Mouse (Mus musculus): ENCODE data around the gene Tlr3. TPM values are rescaled to one million over a fixed set of nuclear protein-coding genes. Genes with fewer than 3 reads are reported as not detected.
A peak's percentile ranks its signal among the peaks of the same experiment; 100 is the strongest.

Tlr3 gene
- polyA plus RNA-seq, 1 experiment from 2014 or later = 0.93 TPM

- Histone ChIP-seq H3K4me1 (replicated peaks; ENCODE audit: control insufficient read depth, insufficient read depth, low read length) (no peaks in the 10 kb centered on the region), H3K9me3 (ENCODE audit: control insufficient read depth) (no peaks in the 10 kb centered on the region), H3K27ac (ENCODE audit: low read depth, low read length) (no peak overlapping the region), H3K4me3 (ENCODE audit: low read depth, low read length) (no peak overlapping the region), H3K9ac (ENCODE audit: low read depth, low read length) (no peak overlapping the region), H3K4me2 (replicated peaks; ENCODE audit: low read depth) (0 out of 2 replicates have a peak overlapping the region, but pooled peaks have one; percentile 17), H3K36me3 (ENCODE audit: control insufficient read depth, insufficient read depth) (no peaks in the 10 kb centered on the region), H3K27me3 (replicated peaks; ENCODE audit: control insufficient read depth, insufficient read depth, low read length) (no peaks in the 10 kb centered on the region)
- TF ChIP-seq CTCF (IDR thresholded peaks at IDR 0.05; ENCODE audit: low read depth) = peak; percentile 87
- no peak for ATAC-seq
- WGBS = under 1% methylated on average over 5 of the region's 5 CpGs
Measured at GRCm38 (mm10) chr8:45438899-45439535, 28.1 kb upstream of the Tlr3 start.

- H3K4me1 ChIP-seq (replicated peaks; ENCODE audit: control insufficient read depth, insufficient read depth, low read length) = no peaks in the 10 kb centered on the region
- no peak for TF ChIP-seq CTCF (IDR thresholded peaks at IDR 0.05; ENCODE audit: low read depth)
- ATAC-seq = no peak
- no peaks in the 10 kb centered on the region for H3K36me3 ChIP-seq (ENCODE audit: control insufficient read depth, insufficient read depth)
- H3K27me3 ChIP-seq (replicated peaks; ENCODE audit: control insufficient read depth, insufficient read depth, low read length) = no peaks in the 10 kb centered on the region
- H3K4me3 ChIP-seq (ENCODE audit: low read depth, low read length) = no peak overlapping the region
- no peaks in the 10 kb centered on the region for H3K9me3 ChIP-seq (ENCODE audit: control insufficient read depth)
- no peak overlapping the region for H3K27ac ChIP-seq (ENCODE audit: low read depth, low read length)
- WGBS = 87% methylated on average over 7 of the region's 7 CpGs
- H3K4me2 ChIP-seq (replicated peaks; ENCODE audit: low read depth) = no peak overlapping the region
- H3K9ac ChIP-seq (ENCODE audit: low read depth, low read length) = no peak overlapping the region
Measured at GRCm38 (mm10) chr8:45420151-45420550, 9.3 kb upstream of the Tlr3 start.

GRCm38 (mm10) chr8:45414965-45415364, 4.1 kb upstream of the Tlr3 start:
- TF ChIP-seq CTCF (IDR thresholded peaks at IDR 0.05; ENCODE audit: low read depth) = no peak
- Histone ChIP-seq H3K27ac (ENCODE audit: low read depth, low read length) (no peak overlapping the region), H3K4me3 (ENCODE audit: low read depth, low read length) (no peak overlapping the region), H3K4me1 (replicated peaks; ENCODE audit: control insufficient read depth, insufficient read depth, low read length) (no peaks in the 10 kb centered on the region), H3K27me3 (replicated peaks; ENCODE audit: control insufficient read depth, insufficient read depth, low read length) (no peaks in the 10 kb centered on the region), H3K9me3 (ENCODE audit: control insufficient read depth) (no peaks in the 10 kb centered on the region), H3K4me2 (replicated peaks; ENCODE audit: low read depth) (no peak overlapping the region), H3K9ac (ENCODE audit: low read depth, low read length) (no peak overlapping the region), H3K36me3 (ENCODE audit: control insufficient read depth, insufficient read depth) (no peaks in the 10 kb centered on the region)
- no peak for ATAC-seq
- WGBS = 76% methylated on average over 7 of the region's 7 CpGs

DNA sequence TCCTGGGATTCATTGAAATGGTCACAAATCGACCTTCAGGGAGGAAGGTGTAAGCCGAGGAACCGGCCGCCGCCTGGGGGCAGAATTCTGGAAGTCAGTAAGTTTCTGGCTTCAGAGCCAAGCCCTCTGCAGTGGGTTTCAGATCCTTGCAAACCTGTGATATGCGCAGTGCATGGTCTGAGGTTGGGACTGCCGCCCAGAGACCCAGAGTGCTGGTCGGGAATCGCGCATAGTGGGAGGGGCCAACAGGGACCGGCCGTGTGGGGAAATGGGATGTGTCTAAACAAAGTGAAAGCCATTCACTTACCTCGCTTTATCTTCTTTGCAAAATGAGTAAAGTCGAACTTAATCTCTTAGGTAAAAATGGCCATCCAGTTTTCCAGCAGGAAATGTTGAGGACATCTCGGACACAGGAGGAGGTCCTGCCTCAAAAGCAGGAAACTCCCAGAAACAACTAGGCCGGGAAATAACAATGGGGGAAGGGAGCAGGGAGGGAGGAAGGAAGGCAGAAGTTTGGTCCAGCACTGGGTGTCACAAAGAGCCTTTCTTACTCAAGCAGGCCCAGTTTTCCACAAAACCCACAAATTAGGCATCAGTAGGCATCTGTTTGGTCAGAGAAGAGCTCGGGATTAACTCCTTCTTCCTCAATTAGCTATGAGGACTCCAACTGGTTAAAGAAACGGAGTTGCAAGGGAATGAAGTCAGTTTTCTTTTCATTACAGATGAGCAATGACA, 567 bp downstream of the Tlr3 start:
- H3K9me3 ChIP-seq (ENCODE audit: control insufficient read depth) = no peaks in the 10 kb centered on the region
- 5% methylated on average over 18 of the region's 18 CpGs for WGBS

DNA sequence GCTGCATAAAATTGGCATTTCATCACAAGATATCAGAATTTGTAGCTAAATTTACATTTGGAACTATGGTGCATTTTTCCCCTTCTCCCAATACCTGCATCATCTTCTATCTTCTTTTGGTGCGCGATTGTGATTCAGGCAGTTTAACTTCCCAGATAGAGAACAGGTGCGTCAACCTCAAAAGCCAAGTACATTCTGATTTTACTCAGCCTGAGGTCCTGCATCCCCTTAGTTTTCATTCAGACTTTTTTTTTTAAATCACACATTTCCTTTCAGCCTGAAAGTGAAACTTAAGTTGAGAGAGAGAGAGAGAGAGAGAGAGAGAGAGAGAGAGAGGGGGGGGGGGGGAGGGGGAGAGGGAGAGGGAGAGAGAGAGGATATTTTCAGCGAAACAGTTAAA, 1.2 kb downstream of the Tlr3 start:
- no peak overlapping the region; the same call in 1 of the 2 replicates for H3K9ac ChIP-seq (ENCODE audit: low read depth, low read length)
- peak overlapping the region; percentile 67 for H3K4me2 ChIP-seq (replicated peaks; ENCODE audit: low read depth)
- no peaks in the 10 kb centered on the region for H3K9me3 ChIP-seq (ENCODE audit: control insufficient read depth)
- 52% methylated on average over 4 of the region's 4 CpGs for WGBS
- TF ChIP-seq CTCF (IDR thresholded peaks at IDR 0.05; ENCODE audit: low read depth) = no peak
- no peak overlapping the region for H3K27ac ChIP-seq (ENCODE audit: low read depth, low read length)
- no peaks in the 10 kb centered on the region for H3K4me1 ChIP-seq (replicated peaks; ENCODE audit: control insufficient read depth, insufficient read depth, low read length)
- no peaks in the 10 kb centered on the region for H3K36me3 ChIP-seq (ENCODE audit: control insufficient read depth, insufficient read depth)
- H3K4me3 ChIP-seq (ENCODE audit: low read depth, low read length) = peak overlapping the region; percentile 52
- H3K27me3 ChIP-seq (replicated peaks; ENCODE audit: control insufficient read depth, insufficient read depth, low read length) = no peaks in the 10 kb centered on the region
- peak; percentile 12; the same call in 1 of the 2 replicates for ATAC-seq

More for the DNA sequence above, 567 bp downstream of the Tlr3 start:
- no peaks in the 10 kb centered on the region for H3K27me3 ChIP-seq (replicated peaks; ENCODE audit: control insufficient read depth, insufficient read depth, low read length)
- H3K4me3 ChIP-seq (ENCODE audit: low read depth, low read length) = peak overlapping the region; percentile 52
- peak overlapping the region; percentile 35; the same call in 1 of the 2 replicates for H3K9ac ChIP-seq (ENCODE audit: low read depth, low read length)
- peak; percentile 71 for ATAC-seq
- H3K27ac ChIP-seq (ENCODE audit: low read depth, low read length) = peak overlapping the region; percentile 76
- peak; percentile 62 for TF ChIP-seq CTCF (IDR thresholded peaks at IDR 0.05; ENCODE audit: low read depth)
- H3K4me2 ChIP-seq (replicated peaks; ENCODE audit: low read depth) = peak overlapping the region; percentile 67
- H3K36me3 ChIP-seq (ENCODE audit: control insufficient read depth, insufficient read depth) = no peaks in the 10 kb centered on the region
- no peaks in the 10 kb centered on the region for H3K4me1 ChIP-seq (replicated peaks; ENCODE audit: control insufficient read depth, insufficient read depth, low read length)

- Histone ChIP-seq H3K27ac (ENCODE audit: low read depth, low read length) (no peak overlapping the region), H3K4me3 (ENCODE audit: low read depth, low read length) (no peak overlapping the region), H3K9ac (ENCODE audit: low read depth, low read length) (no peak overlapping the region), H3K27me3 (replicated peaks; ENCODE audit: control insufficient read depth, insufficient read depth, low read length) (peaks cover 18% of the 10 kb centered on the region; the same call in 1 of the 2 replicates), H3K9me3 (ENCODE audit: control insufficient read depth) (no peaks in the 10 kb centered on the region), H3K4me1 (replicated peaks; ENCODE audit: control insufficient read depth, insufficient read depth, low read length) (no peaks in the 10 kb centered on the region), H3K4me2 (replicated peaks; ENCODE audit: low read depth) (no peak overlapping the region), H3K36me3 (ENCODE audit: control insufficient read depth, insufficient read depth) (no peaks in the 10 kb centered on the region)
- no peak for ATAC-seq
- WGBS = 57% methylated on average over 1 of the region's 1 CpGs
- TF ChIP-seq CTCF (IDR thresholded peaks at IDR 0.05; ENCODE audit: low read depth) = no peak
Measured at GRCm38 (mm10) chr8:45383250-45383649, 27.6 kb downstream of the Tlr3 start.

Data from intestine, postnatal 0 days (tissue).